Mouse (Mus musculus): ENCODE data around the gene Ercc1. TPM values are rescaled to one million over a fixed set of nuclear protein-coding genes. Genes with fewer than 3 reads are reported as not detected.

The Ercc1 gene
- 67.3 TPM for polyA plus RNA-seq (2017; shearing (Covaris generic))

GRCm38 (mm10) chr7:19344237-19344847, at the start of gene Ercc1:
Gene Ercc1, plus strand, starts transcription at chr7:19344778.

GRCm38 (mm10) chr7:19309884-19310641, 34.5 kb upstream of the Ercc1 start, which contains the start of gene Fosb:
Gene Fosb, minus strand, starts transcription at chr7:19310051.

GRCm38 (mm10) chr7:19359299-19359891, 14.8 kb downstream of the Ercc1 start, which contains the start of the genes Cd3eap and Ppp1r13l:
Gene Cd3eap, minus strand, starts transcription at chr7:19359483.
Gene Ppp1r13l, plus strand, starts transcription at chr7:19359749.

GRCm38 (mm10) chr7:19381377-19382165, 37.0 kb downstream of the Ercc1 start, which contains the start of gene Ercc2:
Gene Ercc2, plus strand, starts transcription at chr7:19382010.

GRCm38 (mm10) chr7:19403731-19404296, 59.2 kb downstream of the Ercc1 start, which contains the start of gene Klc3:
Gene Klc3, minus strand, starts transcription at chr7:19404104.

GRCm38 (mm10) chr7:19404476-19404875, 59.9 kb downstream of the Ercc1 start, which contains the start of gene Ckm:
Gene Ckm, plus strand, starts transcription at chr7:19404776.

Other genes starting within 250 kb of the Ercc1 start
- gene Gm4969, start 226.4 kb upstream of the Ercc1 start, polyA plus RNA-seq (2017; shearing (Covaris generic)), result not detected
- gene Fbxo46, start 224.9 kb upstream of the Ercc1 start, polyA plus RNA-seq (2017; shearing (Covaris generic)), result 11.7 TPM
- 11.9 TPM for gene Qpctl, start 195.5 kb upstream of the Ercc1 start, polyA plus RNA-seq (2017; shearing (Covaris generic))
- gene Snrpd2, start 195.1 kb upstream of the Ercc1 start, polyA plus RNA-seq (2017; shearing (Covaris generic)), result 31.4 TPM
- not detected for gene Gipr, start 178.7 kb upstream of the Ercc1 start, polyA plus RNA-seq (2017; shearing (Covaris generic))
- 14.0 TPM for gene Eml2, start 168.4 kb upstream of the Ercc1 start, polyA plus RNA-seq (2017; shearing (Covaris generic))
- gene Gpr4, start 132.2 kb upstream of the Ercc1 start, polyA plus RNA-seq (2017; shearing (Covaris generic)), result 0.16 TPM
- gene Opa3, start 116.4 kb upstream of the Ercc1 start, polyA plus RNA-seq (2017; shearing (Covaris generic)), result 47.3 TPM
- 193 TPM for gene Vasp, start 73.0 kb upstream of the Ercc1 start, polyA plus RNA-seq (2017; shearing (Covaris generic))
- gene Ppm1n, start 64.7 kb upstream of the Ercc1 start, polyA plus RNA-seq (2017; shearing (Covaris generic)), result not detected
- gene Rtn2, start 62.2 kb upstream of the Ercc1 start, polyA plus RNA-seq (2017; shearing (Covaris generic)), result not detected
- gene Fosb, start 34.7 kb upstream of the Ercc1 start, polyA plus RNA-seq (2017; shearing (Covaris generic)), result 7.9 TPM
- gene Cd3eap, start 14.7 kb downstream of the Ercc1 start, polyA plus RNA-seq (2017; shearing (Covaris generic)), result 9.8 TPM
- 0.25 TPM for gene Ppp1r13l, start 15.0 kb downstream of the Ercc1 start, polyA plus RNA-seq (2017; shearing (Covaris generic))
- 9.8 TPM for gene Ercc2, start 37.2 kb downstream of the Ercc1 start, polyA plus RNA-seq (2017; shearing (Covaris generic))
- gene Klc3, start 59.3 kb downstream of the Ercc1 start, polyA plus RNA-seq (2017; shearing (Covaris generic)), result 11.8 TPM
- not detected for gene Ckm, start 60.0 kb downstream of the Ercc1 start, polyA plus RNA-seq (2017; shearing (Covaris generic))
- gene Mark4, start 114.0 kb downstream of the Ercc1 start, polyA plus RNA-seq (2017; shearing (Covaris generic)), result 8.7 TPM
- gene Exoc3l2, start 118.6 kb downstream of the Ercc1 start, polyA plus RNA-seq (2017; shearing (Covaris generic)), result not detected
- gene Bloc1s3, start 163.6 kb downstream of the Ercc1 start, polyA plus RNA-seq (2017; shearing (Covaris generic)), result 3.8 TPM
- gene Trappc6a, start 163.6 kb downstream of the Ercc1 start, polyA plus RNA-seq (2017; shearing (Covaris generic)), result 58.6 TPM
- gene Nkpd1, start 173.1 kb downstream of the Ercc1 start, polyA plus RNA-seq (2017; shearing (Covaris generic)), result not detected
- gene Ppp1r37, start 218.3 kb downstream of the Ercc1 start, polyA plus RNA-seq (2017; shearing (Covaris generic)), result 26.1 TPM
- gene Zfp296, start 232.5 kb downstream of the Ercc1 start, polyA plus RNA-seq (2017; shearing (Covaris generic)), result not detected
- gene Gemin7, start 232.8 kb downstream of the Ercc1 start, polyA plus RNA-seq (2017; shearing (Covaris generic)), result 80.0 TPM

Data from naive thymus-derived CD4-positive, alpha-beta T cell, adult 5 months (primary cell).